Mouse (Mus musculus) heart, adult 11 months (tissue): ENCODE data around the gene Mycs.

Experiments used
- DNase-seq: peaks from one replicate; pipeline ENCODE4 v3.0.0; 2022

Gene Mycs

GRCm38 (mm10) chrX:5469165-5469564 is at the start of gene Mycs:
Mycs (minus strand) TSS chrX:5469265.
- DNase-seq: no peak

GRCm38 (mm10) chrX:5468022-5468421 is 1.0 kb downstream of the Mycs start:
- no peak for DNase-seq
